Mouse (Mus musculus): ENCODE results near the gene Pld6.
A peak's percentile ranks its signal among the peaks of the same experiment; 100 is the strongest.

Gene Pld6

DNA sequence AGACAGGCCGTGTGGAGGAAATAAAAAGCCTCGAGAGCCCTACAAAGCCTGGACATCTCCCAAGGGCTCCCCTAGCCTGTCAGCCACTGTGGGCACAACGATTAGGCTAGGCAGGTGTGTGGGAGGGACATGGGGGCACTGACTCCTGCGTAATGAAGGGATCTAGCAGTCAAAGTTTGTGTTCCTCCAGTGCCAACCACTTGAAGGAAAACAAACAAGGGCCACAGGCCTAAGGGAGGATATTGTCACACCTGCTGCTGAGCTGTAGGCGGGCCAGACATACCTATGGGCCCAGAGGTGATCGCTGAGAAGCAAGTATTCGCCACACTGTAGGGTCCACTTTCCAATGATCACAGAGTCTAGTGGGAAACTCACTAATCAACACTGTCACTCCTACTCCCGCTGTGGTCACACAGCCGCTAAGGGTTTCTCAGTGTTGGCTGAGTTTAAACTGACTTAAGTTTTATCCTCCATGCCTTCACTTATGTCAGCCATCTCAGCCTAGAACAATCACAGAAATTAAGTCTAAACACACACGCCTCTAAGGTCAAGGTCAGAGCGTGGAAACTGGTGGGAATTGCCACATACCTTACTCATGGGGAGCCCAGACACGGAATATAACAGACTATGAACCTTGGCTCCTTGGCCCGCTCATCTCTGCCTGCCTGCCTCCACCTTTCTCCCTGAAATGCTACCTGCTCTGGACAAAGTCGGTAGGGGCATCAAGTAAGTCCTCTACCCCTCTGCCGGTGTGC lies 824 bp downstream of the Pld6 start:
- DNase-seq (ENCODE audit: extremely low read depth, low read depth): no peak

DNA sequence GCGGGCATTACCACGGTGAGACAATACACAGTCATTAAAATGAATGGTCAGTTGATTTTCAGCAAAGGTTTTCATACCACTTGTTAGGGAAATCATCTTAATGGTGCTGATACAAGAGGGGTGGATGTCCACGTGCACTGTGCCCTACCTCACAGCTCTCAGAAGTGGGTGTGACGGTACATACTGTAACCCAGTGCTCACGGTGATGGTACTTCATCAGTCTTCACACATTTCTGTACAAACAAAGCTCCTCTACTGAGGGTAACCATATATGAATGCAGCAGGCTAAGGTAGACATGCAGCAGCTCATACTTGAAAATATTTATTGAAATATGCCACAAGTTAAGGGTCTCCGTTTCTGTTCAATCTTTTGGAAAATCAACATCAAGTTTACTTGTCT lies 3.9 kb downstream of the Pld6 start:
- no peak for DNase-seq (ENCODE audit: extremely low read depth, low read depth)

- DNase-seq (ENCODE audit: extremely low read depth, low read depth): no peak
Measured at GRCm38 (mm10) chr11:59782091-59782590, 5.3 kb downstream of the Pld6 start.

- DNase-seq (ENCODE audit: extremely low read depth, low read depth): no peak
Measured at GRCm38 (mm10) chr11:59780241-59780640, 7.2 kb downstream of the Pld6 start.

DNA sequence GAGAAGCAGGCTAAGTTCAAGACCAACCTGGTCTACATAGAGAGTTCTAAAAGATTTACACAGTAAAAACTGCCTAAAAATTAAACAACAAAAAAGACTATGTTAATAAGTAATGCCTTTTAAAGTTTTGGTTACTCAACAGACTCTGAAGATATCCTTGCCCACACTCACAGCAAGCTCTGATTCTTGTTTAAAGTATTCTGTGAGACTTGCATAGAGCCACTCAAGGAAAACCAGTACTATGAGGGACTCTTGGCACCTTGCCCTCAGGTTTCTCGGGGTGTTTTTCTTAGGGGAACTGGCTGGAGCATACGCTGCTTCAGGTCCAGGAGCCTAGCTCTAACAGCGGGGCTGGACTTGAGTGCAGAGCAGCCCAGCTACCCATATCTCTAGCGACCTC lies 8.0 kb downstream of the Pld6 start:
- no peak for DNase-seq (ENCODE audit: extremely low read depth, low read depth)

GRCm38 (mm10) chr11:59778874-59779223 lies 8.6 kb downstream of the Pld6 start:
- DNase-seq (ENCODE audit: extremely low read depth, low read depth): no peak

DNA sequence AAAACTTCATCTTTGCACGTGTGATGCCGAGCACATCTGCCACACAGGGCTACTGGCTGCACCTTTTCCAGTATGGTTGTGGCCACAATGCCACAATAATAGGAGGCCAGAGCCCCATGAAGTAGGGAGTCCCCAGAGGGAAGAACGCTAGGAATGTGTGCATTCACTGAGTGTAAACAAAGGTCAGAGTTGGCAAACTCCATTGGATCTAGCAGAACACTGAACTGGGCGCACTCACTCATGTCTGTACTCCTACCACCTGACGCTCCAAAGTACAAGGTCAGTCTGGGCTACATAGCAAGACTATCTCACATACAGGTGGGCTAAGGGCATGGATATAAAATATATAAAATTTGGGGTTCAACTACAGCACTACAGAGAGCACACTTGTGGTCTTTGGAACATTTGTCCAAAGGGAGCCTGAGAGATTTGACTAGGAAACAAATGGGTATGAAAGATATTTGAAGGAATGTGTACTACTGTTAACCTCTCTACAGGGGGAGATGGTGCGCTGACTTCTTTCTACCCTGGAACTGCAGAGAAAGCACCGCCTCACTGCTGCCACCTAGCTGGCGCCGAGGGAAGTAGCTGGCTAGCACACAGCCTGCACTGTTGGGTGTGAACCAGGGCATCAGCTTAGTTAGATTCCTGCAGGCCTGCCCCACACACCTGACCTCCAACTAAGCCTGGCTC lies 9.1 kb downstream of the Pld6 start:
- peak; percentile 55 for DNase-seq (ENCODE audit: extremely low read depth, low read depth)

DNA sequence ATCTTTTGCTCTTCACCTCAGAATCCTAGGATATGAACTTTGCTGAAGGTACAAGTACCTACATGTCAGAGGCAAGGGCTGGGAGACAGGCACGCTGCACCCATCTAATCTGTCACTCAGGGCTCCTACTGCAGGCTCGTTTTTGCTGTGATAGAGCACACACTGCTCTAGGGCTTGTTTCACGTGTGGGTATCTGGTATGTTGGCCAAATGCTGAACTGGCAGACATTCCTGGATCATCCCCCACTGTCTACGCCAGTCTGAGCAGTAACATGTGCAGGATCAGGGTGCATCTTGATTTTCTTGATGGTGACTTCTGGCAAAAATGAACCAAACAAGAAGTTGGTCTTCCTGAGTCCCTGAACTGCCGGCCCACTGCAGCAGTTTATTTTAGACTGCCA lies 10.2 kb downstream of the Pld6 start:
- DNase-seq (ENCODE audit: extremely low read depth, low read depth): no peak

- no peak for DNase-seq (ENCODE audit: extremely low read depth, low read depth)
Measured at GRCm38 (mm10) chr11:59775435-59776148, 11.9 kb downstream of the Pld6 start.

DNA sequence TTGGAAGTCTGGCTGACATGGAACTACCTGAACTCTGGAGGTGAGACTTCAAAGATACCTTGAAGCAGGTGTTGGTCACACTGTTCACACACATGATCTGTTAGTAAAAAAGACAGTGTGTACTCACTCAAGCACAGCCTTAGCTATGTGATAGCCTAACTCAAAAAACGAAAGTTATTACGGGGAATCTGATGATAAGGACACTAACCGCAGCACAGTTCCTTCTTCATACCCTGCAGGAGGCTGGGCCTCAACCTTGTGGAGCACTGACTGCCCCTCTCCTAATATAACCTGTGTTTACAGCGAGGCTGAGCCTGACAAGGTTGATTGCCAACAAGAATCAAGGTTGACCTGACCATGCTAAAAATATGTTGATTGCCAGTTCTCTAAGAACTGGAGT lies 12.9 kb downstream of the Pld6 start:
- DNase-seq (ENCODE audit: extremely low read depth, low read depth): peak; percentile 49

- no peak for DNase-seq (ENCODE audit: extremely low read depth, low read depth)
Measured at GRCm38 (mm10) chr11:59772902-59773301, 14.5 kb downstream of the Pld6 start.

DNA sequence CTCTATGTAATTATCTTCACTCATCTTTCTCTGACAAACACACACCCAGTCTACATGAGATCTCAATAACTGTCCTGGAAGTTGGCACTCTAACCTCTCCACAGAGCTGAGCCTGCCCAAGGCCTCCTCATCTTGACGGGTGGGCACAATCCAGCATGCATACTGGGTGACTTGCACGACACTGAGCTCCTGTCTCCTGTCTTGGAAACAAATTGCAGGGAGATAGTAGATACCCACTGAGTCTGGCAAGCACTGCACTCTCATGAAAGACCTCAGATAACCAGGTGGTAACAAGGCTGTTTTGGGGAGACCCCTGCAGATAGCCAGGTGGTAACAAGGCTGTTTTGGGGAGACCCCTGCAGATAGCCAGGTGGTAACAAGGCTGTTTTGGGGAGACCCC lies 15.2 kb downstream of the Pld6 start:
- no peak for DNase-seq (ENCODE audit: extremely low read depth, low read depth)

GRCm38 (mm10) chr11:59770753-59771152 lies 16.7 kb downstream of the Pld6 start:
- no peak for DNase-seq (ENCODE audit: extremely low read depth, low read depth)

- DNase-seq (ENCODE audit: extremely low read depth, low read depth): no peak
Measured at GRCm38 (mm10) chr11:59769738-59770137, 17.7 kb downstream of the Pld6 start.

DNA sequence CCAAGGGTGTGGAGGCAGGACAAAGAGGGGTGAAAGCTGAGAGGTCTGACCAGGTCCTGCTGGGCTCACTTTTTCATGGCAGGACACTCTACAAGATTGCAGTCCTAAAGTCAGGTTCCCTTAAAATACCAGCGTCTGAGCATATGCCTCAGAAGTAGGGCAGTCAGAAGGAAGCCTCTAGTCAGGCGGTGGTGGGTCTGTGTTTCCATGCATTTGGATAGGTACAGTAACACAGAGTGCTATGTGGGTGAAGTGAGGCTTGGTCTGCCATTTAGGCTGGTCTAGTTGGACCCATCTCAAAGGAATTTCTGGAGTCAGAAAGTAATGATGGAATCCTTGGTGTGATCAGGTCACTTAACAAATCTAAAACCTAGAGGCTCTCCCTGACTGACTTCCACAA lies 18.1 kb downstream of the Pld6 start:
- DNase-seq (ENCODE audit: extremely low read depth, low read depth): no peak

DNA sequence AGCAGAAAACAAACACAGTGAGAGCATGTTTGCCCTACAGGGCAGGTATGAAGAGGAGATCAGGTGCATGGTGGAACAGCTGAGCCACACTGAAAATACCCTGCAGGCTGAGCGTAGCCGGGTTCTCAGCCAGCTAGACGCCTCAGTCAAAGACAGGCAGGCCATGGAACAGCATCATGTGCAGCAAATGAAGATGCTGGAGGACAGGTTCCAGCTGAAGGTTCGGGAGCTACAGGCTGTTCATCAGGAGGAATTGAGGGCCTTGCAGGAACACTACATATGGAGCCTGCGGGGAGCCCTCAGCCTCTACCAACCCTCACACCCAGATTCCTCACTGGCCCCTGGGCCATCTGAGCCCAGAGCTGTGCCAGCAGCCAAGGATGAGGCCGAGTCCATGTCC lies 26.6 kb downstream of the Pld6 start:
- no peak for DNase-seq (ENCODE audit: extremely low read depth, low read depth)

- no peak for DNase-seq (ENCODE audit: extremely low read depth, low read depth)
Measured at GRCm38 (mm10) chr11:59759626-59760025, 27.8 kb downstream of the Pld6 start.

DNA sequence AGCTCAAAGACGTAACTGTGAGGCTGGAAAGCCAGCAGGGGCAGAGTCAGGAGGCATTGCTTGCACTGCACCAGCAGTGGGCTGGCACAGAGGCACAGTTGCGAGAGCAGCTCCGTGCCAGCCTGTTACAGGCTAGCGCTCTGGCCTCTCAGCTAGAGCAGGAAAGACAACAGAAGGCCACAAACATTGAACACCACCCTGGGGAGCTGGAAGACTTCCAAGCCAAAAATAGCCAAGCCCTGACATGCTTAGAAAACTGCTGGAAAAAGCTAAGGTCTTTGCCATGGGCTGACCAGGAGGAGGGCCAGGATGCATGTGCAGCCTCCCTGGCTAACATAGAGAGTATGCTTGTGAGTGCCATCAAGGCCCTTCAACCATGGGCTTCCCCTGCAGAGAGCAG lies 28.3 kb downstream of the Pld6 start:
- DNase-seq (ENCODE audit: extremely low read depth, low read depth): no peak

DNA sequence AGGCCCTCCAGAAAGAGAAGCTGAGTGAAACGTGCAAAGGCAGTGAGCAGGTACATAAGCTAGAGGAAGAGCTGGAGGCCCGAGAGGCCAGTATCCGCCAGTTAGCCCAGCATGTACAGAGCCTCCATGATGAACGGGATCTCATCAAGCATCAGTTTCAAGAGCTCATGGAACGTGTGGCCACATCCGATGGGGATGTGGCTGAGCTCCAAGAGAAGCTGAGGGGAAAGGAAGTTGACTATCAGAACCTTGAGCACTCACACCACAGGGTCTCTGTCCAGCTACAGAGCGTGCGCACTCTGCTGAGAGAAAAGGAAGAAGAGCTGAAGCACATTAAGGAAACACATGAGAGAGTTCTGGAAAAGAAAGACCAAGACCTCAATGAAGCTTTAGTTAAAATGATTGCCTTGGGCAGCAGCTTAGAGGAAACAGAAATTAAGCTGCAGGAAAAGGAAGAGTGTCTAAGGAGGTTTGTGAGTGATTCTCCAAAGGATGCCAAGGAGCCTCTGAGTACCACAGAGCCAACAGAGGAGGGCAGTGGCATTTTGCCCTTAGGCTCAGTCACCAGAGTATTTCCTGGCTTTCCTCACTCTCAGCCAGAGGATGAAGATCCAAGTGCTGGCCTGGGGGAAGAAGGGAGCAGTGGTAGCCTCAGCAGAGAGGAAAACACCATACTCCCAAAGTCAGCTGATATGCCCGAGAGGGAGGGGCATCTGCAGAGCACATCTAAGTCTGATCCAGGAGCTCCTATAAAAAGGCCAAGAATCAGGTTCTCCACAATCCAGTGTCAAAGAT lies 29.1 kb downstream of the Pld6 start:
- no peak for DNase-seq (ENCODE audit: extremely low read depth, low read depth)

- no peak for DNase-seq (ENCODE audit: extremely low read depth, low read depth)
Measured at GRCm38 (mm10) chr11:59756351-59756750, 31.1 kb downstream of the Pld6 start.

- DNase-seq (ENCODE audit: extremely low read depth, low read depth): no peak
Measured at GRCm38 (mm10) chr11:59754504-59754903, 32.9 kb downstream of the Pld6 start.

DNA sequence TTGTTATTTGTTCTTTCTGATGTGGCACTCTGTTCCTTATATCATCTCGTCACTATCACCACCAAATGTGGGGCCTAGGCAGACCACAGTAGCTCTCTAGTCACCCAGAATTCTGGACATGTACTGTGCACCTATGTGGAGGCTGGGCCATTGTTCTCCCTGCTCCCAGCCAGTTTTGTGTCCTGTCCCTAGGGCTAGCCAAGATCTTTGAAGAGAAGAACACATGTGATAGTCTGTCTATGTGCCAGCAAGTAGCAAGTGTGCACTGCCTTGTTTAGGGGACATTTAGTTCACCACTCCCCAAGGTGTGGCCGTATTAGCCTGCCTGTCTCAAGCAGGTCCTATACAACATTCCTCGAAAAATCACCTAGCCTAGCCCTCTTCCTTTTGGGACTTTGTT lies 38.4 kb downstream of the Pld6 start:
- DNase-seq (ENCODE audit: extremely low read depth, low read depth): no peak
